ENCODE assay signal across 15 mouse cellular contexts in genomic region chr2:127503751-127504549, GRCm38 (mm10). TPM values are rescaled to one million over a fixed set of nuclear protein-coding genes. Genes with fewer than 3 reads are reported as not detected.
DNase-seq lines count a peak whose midpoint lies in the region; ATAC-seq lines count a peak whose summit lies in the region.
"Had no signal": no experiment of that assay in that cellular context is flagged by ENCODE, and none has a peak within 500 bp of the region (broad histone marks: within the 10 kb centered on the region; RNA-seq: fewer than 3 reads in every experiment).

No protein-coding gene starts in this region.

- H3K9me3 ChIP-seq in forebrain, embryonic 13.5 days (replicated peaks) = no peaks in the 10 kb centered on the region
- no peaks in the 10 kb centered on the region for H3K9me3 ChIP-seq in forebrain, embryonic 11.5 days (ENCODE audit: control insufficient read depth, low read length)
- no peaks in the 10 kb centered on the region for H3K9me3 ChIP-seq in midbrain, embryonic 14.5 days (ENCODE audit: control insufficient read depth, low read length)
- H3K9me3 ChIP-seq in midbrain, embryonic 11.5 days (ENCODE audit: control insufficient read depth, low read length) = no peaks in the 10 kb centered on the region
- H3K9me3 ChIP-seq in hindbrain, embryonic 13.5 days = no peaks in the 10 kb centered on the region
- no peaks in the 10 kb centered on the region for H3K9me3 ChIP-seq in neural tube, embryonic 14.5 days (ENCODE audit: control insufficient read depth, low read length)
- H3K9me3 ChIP-seq: embryonic facial prominence, embryonic 12.5 days; heart, embryonic 15.5 days; limb, embryonic 12.5 days; megakaryocyte, embryonic 14.5 days had no signal

- peak; percentile 57 for ATAC-seq in forebrain, embryonic 13.5 days
- ATAC-seq in forebrain, embryonic 11.5 days (replicated peaks; ENCODE audit: low FRiP score) = no peak
- ATAC-seq in midbrain, embryonic 14.5 days (ENCODE audit: low FRiP score, low TSS enrichment) = peak; percentile 54; the same call in 1 of the 2 replicates
- ATAC-seq in midbrain, embryonic 11.5 days (ENCODE audit: low FRiP score) = no peak
- peak; percentile 49 for ATAC-seq in hindbrain, embryonic 13.5 days (ENCODE audit: low FRiP score)
- peak; percentile 42; the same call in 1 of the 2 replicates for ATAC-seq in neural tube, embryonic 14.5 days (ENCODE audit: low read depth)
- ATAC-seq in inflammation-experienced regulatory T-cells, adult 6 months = no peak

- peak overlapping the region; percentile 57 for H3K27ac ChIP-seq in forebrain, embryonic 13.5 days
- H3K27ac ChIP-seq in forebrain, embryonic 11.5 days (ENCODE audit: low read depth, low read length) = no peak overlapping the region
- peak overlapping the region; percentile 21; the same call in 1 of the 2 replicates for H3K27ac ChIP-seq in midbrain, embryonic 14.5 days (replicated peaks; ENCODE audit: low read depth, low read length)
- H3K27ac ChIP-seq in midbrain, embryonic 11.5 days (ENCODE audit: low read depth, low read length) = no peak overlapping the region
- H3K27ac ChIP-seq in hindbrain, embryonic 13.5 days = peak overlapping the region; percentile 35; the same call in 1 of the 2 replicates
- H3K27ac ChIP-seq in neural tube, embryonic 14.5 days (ENCODE audit: low read depth, low read length) = no peak overlapping the region
- H3K27ac ChIP-seq: embryonic facial prominence, embryonic 12.5 days; heart, embryonic 15.5 days; limb, embryonic 12.5 days; stomach, postnatal 0 days had no signal

- peaks cover 17% of the 10 kb centered on the region for H3K4me1 ChIP-seq in forebrain, embryonic 13.5 days
- no peaks in the 10 kb centered on the region for H3K4me1 ChIP-seq in forebrain, embryonic 11.5 days (replicated peaks; ENCODE audit: control insufficient read depth, insufficient read depth, low read length)
- H3K4me1 ChIP-seq in midbrain, embryonic 14.5 days (ENCODE audit: control insufficient read depth, insufficient read depth, low read length) = peaks cover 10% of the 10 kb centered on the region
- no peaks in the 10 kb centered on the region for H3K4me1 ChIP-seq in midbrain, embryonic 11.5 days (ENCODE audit: control insufficient read depth, insufficient read depth, low read length)
- H3K4me1 ChIP-seq in hindbrain, embryonic 13.5 days (replicated peaks) = peaks cover 22% of the 10 kb centered on the region
- peaks cover 8% of the 10 kb centered on the region; the same call in 1 of the 2 replicates for H3K4me1 ChIP-seq in neural tube, embryonic 14.5 days (ENCODE audit: control insufficient read depth, insufficient read depth, low read length)
- H3K4me1 ChIP-seq: embryonic facial prominence, embryonic 12.5 days; heart, embryonic 15.5 days; limb, embryonic 12.5 days had no signal

- 47% methylated on average over 8 of the region's 8 CpGs for WGBS in forebrain, embryonic 13.5 days
- WGBS in forebrain, embryonic 11.5 days = 66% methylated on average over 8 of the region's 8 CpGs
- WGBS in midbrain, embryonic 14.5 days = 52% methylated on average over 8 of the region's 8 CpGs
- WGBS in midbrain, embryonic 11.5 days = 58% methylated on average over 8 of the region's 8 CpGs
- 48% methylated on average over 8 of the region's 8 CpGs for WGBS in hindbrain, embryonic 13.5 days
- 46% methylated on average over 8 of the region's 8 CpGs for WGBS in neural tube, embryonic 14.5 days

- H3K4me2 ChIP-seq in forebrain, embryonic 13.5 days = no peak overlapping the region
- H3K4me2 ChIP-seq in forebrain, embryonic 11.5 days (ENCODE audit: low read depth, low read length, severe bottlenecking) = no peak overlapping the region
- no peak overlapping the region for H3K4me2 ChIP-seq in midbrain, embryonic 14.5 days (ENCODE audit: low read length)
- no peak overlapping the region for H3K4me2 ChIP-seq in midbrain, embryonic 11.5 days
- H3K4me2 ChIP-seq in hindbrain, embryonic 13.5 days = no peak overlapping the region
- no peak overlapping the region for H3K4me2 ChIP-seq in neural tube, embryonic 14.5 days (ENCODE audit: low read depth, low read length)
- H3K4me2 ChIP-seq: embryonic facial prominence, embryonic 12.5 days; heart, embryonic 15.5 days; limb, embryonic 12.5 days had no signal

- peaks cover under 1% of the 10 kb centered on the region for H3K36me3 ChIP-seq in forebrain, embryonic 13.5 days (ENCODE audit: poor library complexity, severe bottlenecking)
- no peaks in the 10 kb centered on the region for H3K36me3 ChIP-seq in forebrain, embryonic 11.5 days (ENCODE audit: control insufficient read depth, insufficient read depth, low read length)
- no peaks in the 10 kb centered on the region for H3K36me3 ChIP-seq in midbrain, embryonic 14.5 days (ENCODE audit: control insufficient read depth, insufficient read depth, low read length)
- no peaks in the 10 kb centered on the region for H3K36me3 ChIP-seq in midbrain, embryonic 11.5 days (ENCODE audit: control insufficient read depth, insufficient read depth, low read length)
- no peaks in the 10 kb centered on the region for H3K36me3 ChIP-seq in hindbrain, embryonic 13.5 days
- no peaks in the 10 kb centered on the region for H3K36me3 ChIP-seq in neural tube, embryonic 14.5 days (ENCODE audit: control insufficient read depth, insufficient read depth, low read length)
- H3K36me3 ChIP-seq: embryonic facial prominence, embryonic 12.5 days; heart, embryonic 15.5 days; limb, embryonic 12.5 days had no signal

- no peaks in the 10 kb centered on the region for H3K27me3 ChIP-seq in forebrain, embryonic 13.5 days
- H3K27me3 ChIP-seq in forebrain, embryonic 11.5 days (ENCODE audit: control insufficient read depth, insufficient read depth, low read length) = no peaks in the 10 kb centered on the region
- H3K27me3 ChIP-seq in midbrain, embryonic 14.5 days (ENCODE audit: control insufficient read depth, insufficient read depth, low read length) = no peaks in the 10 kb centered on the region
- H3K27me3 ChIP-seq in midbrain, embryonic 11.5 days (ENCODE audit: control insufficient read depth, insufficient read depth, low read length) = no peaks in the 10 kb centered on the region; the same call in 1 of the 2 replicates
- peaks cover 22% of the 10 kb centered on the region for H3K27me3 ChIP-seq in hindbrain, embryonic 13.5 days
- no peaks in the 10 kb centered on the region for H3K27me3 ChIP-seq in neural tube, embryonic 14.5 days (ENCODE audit: control insufficient read depth, insufficient read depth, low read length)

- H3K4me3 ChIP-seq in forebrain, embryonic 13.5 days = no peak overlapping the region
- no peak overlapping the region for H3K4me3 ChIP-seq in forebrain, embryonic 11.5 days (ENCODE audit: low read depth, low read length)
- no peak overlapping the region for H3K4me3 ChIP-seq in midbrain, embryonic 14.5 days (replicated peaks; ENCODE audit: low read depth, low read length)
- no peak overlapping the region for H3K4me3 ChIP-seq in midbrain, embryonic 11.5 days (ENCODE audit: low read depth, low read length)
- no peak overlapping the region for H3K4me3 ChIP-seq in hindbrain, embryonic 13.5 days
- no peak overlapping the region for H3K4me3 ChIP-seq in neural tube, embryonic 14.5 days (ENCODE audit: low read depth, low read length)
- H3K4me3 ChIP-seq: embryonic facial prominence, embryonic 12.5 days; heart, embryonic 15.5 days; limb, embryonic 12.5 days; megakaryocyte, embryonic 14.5 days had no signal

- no peak for DNase-seq in forebrain, embryonic 11.5 days (ENCODE audit: low spot score)
- peak; percentile 47 for DNase-seq in midbrain, embryonic 14.5 days
- DNase-seq in midbrain, embryonic 11.5 days (ENCODE audit: low spot score, missing footprints) = no peak
- no peak for DNase-seq in urinary bladder, postnatal 36 days (ENCODE audit: low spot score in 2 of 2)
- DNase-seq: kidney, adult 8-10 months had no signal

- no peak overlapping the region for H3K9ac ChIP-seq in forebrain, embryonic 13.5 days
- no peak overlapping the region for H3K9ac ChIP-seq in forebrain, embryonic 11.5 days (ENCODE audit: low read length)
- no peak overlapping the region for H3K9ac ChIP-seq in midbrain, embryonic 14.5 days (replicated peaks; ENCODE audit: low read length)
- no peak overlapping the region for H3K9ac ChIP-seq in midbrain, embryonic 11.5 days (ENCODE audit: low read length)
- no peak overlapping the region for H3K9ac ChIP-seq in hindbrain, embryonic 13.5 days
- H3K9ac ChIP-seq in neural tube, embryonic 14.5 days (replicated peaks; ENCODE audit: low read depth, low read length) = no peak overlapping the region
- H3K9ac ChIP-seq: embryonic facial prominence, embryonic 12.5 days; heart, embryonic 15.5 days; limb, embryonic 12.5 days had no signal

RNA-seq across cellular contexts. Expression of gene Kcnip3, which starts 17.9 kb away (rescaled TPM):
- 5.2 and 6.3 TPM in 2 replicates for polyA plus RNA-seq in forebrain, embryonic 13.5 days (2015; fragmentation: Nextera tagmentation; extraction: Ambion mirVana)
- 4.6 and 6.3 TPM in 2 replicates for polyA plus RNA-seq in forebrain, embryonic 11.5 days (2014; fragmentation: Nextera tagmentation; extraction: Ambion mirVana)
- 10.7 and 13.1 TPM in 2 replicates for polyA plus RNA-seq in midbrain, embryonic 14.5 days (2014; fragmentation: Nextera tagmentation; extraction: Ambion mirVana)
- 3.9 and 4.4 TPM in 2 replicates for polyA plus RNA-seq in midbrain, embryonic 11.5 days (2014; fragmentation: Nextera tagmentation; extraction: Ambion mirVana)
- 3.6 and 4.8 TPM in 2 replicates for polyA plus RNA-seq in hindbrain, embryonic 13.5 days (2015; fragmentation: Nextera tagmentation; extraction: Ambion mirVana)
- polyA plus RNA-seq in neural tube, embryonic 14.5 days (2014; fragmentation: Nextera tagmentation; extraction: Ambion mirVana) = 9.2 and 12.6 TPM in 2 replicates
- 1 to 10 TPM in 1 of 3 experiments, not detected in 2; 3.5 TPM for polyA plus RNA-seq in inflammation-experienced regulatory T-cells, adult 6 months (2017; shearing (Covaris generic))

RNA-seq across cellular contexts. Expression of gene Prom2, which starts 37.3 kb away (rescaled TPM):
- polyA plus RNA-seq in forebrain, embryonic 13.5 days (2015; fragmentation: Nextera tagmentation; extraction: Ambion mirVana) = not detected in 2 replicates
- 0.48 and 0.63 TPM in 2 replicates for polyA plus RNA-seq in forebrain, embryonic 11.5 days (2014; fragmentation: Nextera tagmentation; extraction: Ambion mirVana)
- polyA plus RNA-seq in midbrain, embryonic 14.5 days (2014; fragmentation: Nextera tagmentation; extraction: Ambion mirVana) = not detected in 2 replicates
- 0.32 TPM in 1 of 2 replicates, not detected in the other for polyA plus RNA-seq in midbrain, embryonic 11.5 days (2014; fragmentation: Nextera tagmentation; extraction: Ambion mirVana)
- 0.10 TPM in 1 of 2 replicates, not detected in the other for polyA plus RNA-seq in hindbrain, embryonic 13.5 days (2015; fragmentation: Nextera tagmentation; extraction: Ambion mirVana)
- not detected in 2 replicates for polyA plus RNA-seq in neural tube, embryonic 14.5 days (2014; fragmentation: Nextera tagmentation; extraction: Ambion mirVana)
- under 1 TPM in 1 of 3 experiments, not detected in 2; 0.10 TPM for polyA plus RNA-seq in inflammation-experienced regulatory T-cells, adult 6 months (2017; shearing (Covaris generic))
- polyA plus RNA-seq: C2C12 had no signal

RNA-seq across cellular contexts. Expression of gene Fahd2a, which starts 59.6 kb away (rescaled TPM):
- 28.2 and 31.6 TPM in 2 replicates for polyA plus RNA-seq in forebrain, embryonic 13.5 days (2015; fragmentation: Nextera tagmentation; extraction: Ambion mirVana)
- polyA plus RNA-seq in forebrain, embryonic 11.5 days (2014; fragmentation: Nextera tagmentation; extraction: Ambion mirVana) = 25.8 and 26.0 TPM in 2 replicates
- polyA plus RNA-seq in midbrain, embryonic 14.5 days (2014; fragmentation: Nextera tagmentation; extraction: Ambion mirVana) = 37.0 and 42.8 TPM in 2 replicates
- polyA plus RNA-seq in midbrain, embryonic 11.5 days (2014; fragmentation: Nextera tagmentation; extraction: Ambion mirVana) = 26.6 and 28.9 TPM in 2 replicates
- polyA plus RNA-seq in hindbrain, embryonic 13.5 days (2015; fragmentation: Nextera tagmentation; extraction: Ambion mirVana) = 33.3 and 37.1 TPM in 2 replicates
- 31.9 and 40.6 TPM in 2 replicates for polyA plus RNA-seq in neural tube, embryonic 14.5 days (2014; fragmentation: Nextera tagmentation; extraction: Ambion mirVana)
- 10 to 100 TPM; 29.3 to 66.5 (median 38.0) TPM for polyA plus RNA-seq in inflammation-experienced regulatory T-cells, adult 6 months (2017; shearing (Covaris generic))

Comparison
In these comparisons a context has a peak if more than half of its experiments do, and no peak if none do; other contexts are left out.
1. ATAC-seq: peak in forebrain, embryonic 13.5 days (single experiment), midbrain, embryonic 14.5 days (single experiment), hindbrain, embryonic 13.5 days (single experiment) and neural tube, embryonic 14.5 days (single experiment); none in forebrain, embryonic 11.5 days (single experiment), midbrain, embryonic 11.5 days (single experiment) and inflammation-experienced regulatory T-cells, adult 6 months (single experiment).
2. H3K27ac ChIP-seq: peak in forebrain, embryonic 13.5 days (single experiment), midbrain, embryonic 14.5 days (single experiment) and hindbrain, embryonic 13.5 days (single experiment); none in forebrain, embryonic 11.5 days (single experiment), midbrain, embryonic 11.5 days (single experiment) and neural tube, embryonic 14.5 days (single experiment).